Mouse (Mus musculus) telencephalon, adult 2 months (tissue): ENCODE data around the gene Chek2.
"Not testable (repeated sequence)": the region's sequence is repeated elsewhere in the genome, so short reads cannot be mapped to it uniquely, and the experiment has no call there.

Source experiments
- DNase-seq: peaks from one replicate; pipeline ENCODE4 v3.0.0-alpha.2; 2011; ENCODE audit warnings: low read depth, low spot score

Chek2 gene

DNA sequence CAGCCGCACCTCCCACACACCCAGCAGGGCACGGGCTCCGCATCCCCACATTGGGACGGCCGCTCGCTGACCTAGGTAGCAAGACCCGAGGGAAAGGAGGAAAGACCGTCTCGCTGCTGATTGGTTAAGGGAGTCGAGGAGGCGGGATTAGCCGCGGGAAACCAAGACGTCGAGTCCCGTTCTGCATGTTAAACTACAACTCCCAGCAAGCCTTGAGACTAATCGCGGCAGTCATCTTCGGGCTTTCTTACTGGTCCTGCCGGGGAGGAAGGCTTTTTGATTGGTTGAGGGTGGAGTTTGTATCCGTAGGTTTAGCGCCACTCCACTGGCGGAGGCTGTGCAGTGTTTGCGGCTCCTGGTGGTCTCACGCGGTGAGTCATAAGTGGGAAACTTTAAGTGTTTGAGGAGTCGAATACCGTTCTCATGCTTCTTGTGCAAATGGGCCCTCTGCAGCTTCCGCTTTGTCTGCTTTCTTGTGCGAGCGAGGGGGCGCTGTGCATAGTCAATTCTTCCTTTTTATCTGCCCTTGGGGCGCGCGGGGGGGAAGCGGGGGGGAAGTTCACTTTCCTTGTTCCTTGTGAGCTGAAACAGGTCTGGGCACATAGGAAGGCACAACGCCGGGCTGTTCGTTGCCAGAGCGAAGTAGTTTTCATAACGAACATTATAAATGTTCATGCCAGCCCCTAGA is at the start of gene Chek2, which contains the start of gene Hscb:
Gene Chek2, plus strand, starts transcription at position 302 of the 688 bp plus-strand sequence.
Gene Hscb, minus strand, starts transcription at position 100 of the 688 bp plus-strand sequence.
- peak; percentile 98 for DNase-seq

- no peak for DNase-seq
Measured at GRCm38 (mm10) chr5:110794363-110794762, 45.4 kb upstream of the Chek2 start.

GRCm38 (mm10) chr5:110797696-110798095 is 42.1 kb upstream of the Chek2 start:
- DNase-seq = no peak

- no peak for DNase-seq
Measured at GRCm38 (mm10) chr5:110801036-110801624, 38.6 kb upstream of the Chek2 start.

DNA sequence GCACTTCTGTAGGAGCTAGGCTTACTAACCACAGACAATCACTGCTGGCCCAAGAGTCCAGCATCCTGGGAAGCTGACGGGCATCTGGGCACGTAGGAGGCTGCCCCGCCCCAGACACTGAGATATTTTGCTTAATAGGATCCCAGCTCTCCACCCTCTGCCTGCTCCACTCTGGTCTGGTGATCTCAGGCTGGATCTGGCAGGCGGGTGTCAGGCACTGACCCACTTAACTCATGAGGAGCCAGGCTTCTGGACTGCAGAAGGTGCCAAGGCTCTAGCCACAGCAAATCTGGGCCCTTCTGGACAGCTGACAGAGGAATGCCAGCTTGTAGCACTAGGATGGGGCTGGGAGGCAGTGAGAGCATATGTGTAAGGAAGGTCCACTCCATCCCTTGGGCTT is 37.6 kb upstream of the Chek2 start:
- DNase-seq = no peak

DNA sequence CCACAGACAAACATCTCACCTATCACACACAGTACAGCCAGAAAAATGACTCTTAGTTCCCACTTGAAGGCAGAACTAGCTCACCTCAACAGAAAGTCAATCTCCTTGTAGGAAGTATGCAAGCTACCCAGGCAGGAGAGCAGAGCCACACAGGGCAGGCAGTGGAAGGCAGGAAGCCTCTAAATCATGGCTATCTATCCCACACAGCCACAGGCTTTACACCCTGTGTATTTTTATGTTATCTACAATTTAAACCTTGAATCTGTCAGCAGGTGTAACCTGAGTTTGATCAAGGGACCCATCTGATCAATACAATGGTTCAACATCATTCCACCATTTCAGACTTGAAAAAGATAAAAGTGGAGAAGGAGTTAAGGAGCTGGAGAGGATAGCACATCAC is 37.0 kb upstream of the Chek2 start:
- DNase-seq = no peak

- DNase-seq = no peak
Measured at GRCm38 (mm10) chr5:110804012-110804743, 35.6 kb upstream of the Chek2 start.

- no peak for DNase-seq
Measured at GRCm38 (mm10) chr5:110806154-110806553, 33.6 kb upstream of the Chek2 start.

DNA sequence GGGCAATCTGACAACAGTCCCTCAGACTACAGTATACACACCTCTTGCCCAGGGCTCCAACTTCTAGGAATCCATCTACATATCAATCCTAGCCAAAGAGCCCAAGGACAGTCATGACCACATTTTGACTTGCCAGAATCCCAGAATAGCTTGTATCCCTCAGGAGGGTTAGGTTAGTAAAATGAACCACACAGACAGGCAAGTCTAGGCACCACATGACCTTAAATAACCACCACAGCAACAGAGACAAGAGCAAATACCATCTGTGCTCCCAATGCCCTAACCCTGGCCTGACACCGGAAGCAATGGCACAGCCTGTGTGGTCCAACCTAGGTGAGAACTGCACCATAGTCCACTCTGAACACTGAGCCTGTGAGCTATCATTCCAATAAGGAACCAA is 33.1 kb upstream of the Chek2 start:
- DNase-seq = no peak

DNA sequence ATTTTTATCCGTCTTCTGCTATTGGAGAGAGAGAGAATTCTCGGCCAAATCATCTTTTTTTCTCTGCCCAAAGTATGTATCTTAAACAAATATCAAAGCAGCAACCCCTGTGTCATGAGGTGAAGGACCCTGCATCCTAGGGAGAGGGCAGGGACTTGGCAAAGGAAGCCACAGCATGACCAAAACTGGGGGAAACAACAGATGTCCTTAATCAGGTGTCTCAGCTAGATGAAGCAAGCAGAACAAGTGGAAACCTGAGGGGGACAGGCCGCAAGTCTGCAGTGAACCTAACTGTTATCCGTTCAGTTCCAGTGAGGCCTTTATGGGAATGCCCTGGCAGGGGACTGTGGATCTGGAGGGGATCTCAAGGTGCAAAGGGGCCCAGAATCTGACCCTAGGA is 32.3 kb upstream of the Chek2 start:
- DNase-seq = no peak

- DNase-seq = peak; percentile 52
Measured at GRCm38 (mm10) chr5:110808061-110808631, 31.6 kb upstream of the Chek2 start.

DNA sequence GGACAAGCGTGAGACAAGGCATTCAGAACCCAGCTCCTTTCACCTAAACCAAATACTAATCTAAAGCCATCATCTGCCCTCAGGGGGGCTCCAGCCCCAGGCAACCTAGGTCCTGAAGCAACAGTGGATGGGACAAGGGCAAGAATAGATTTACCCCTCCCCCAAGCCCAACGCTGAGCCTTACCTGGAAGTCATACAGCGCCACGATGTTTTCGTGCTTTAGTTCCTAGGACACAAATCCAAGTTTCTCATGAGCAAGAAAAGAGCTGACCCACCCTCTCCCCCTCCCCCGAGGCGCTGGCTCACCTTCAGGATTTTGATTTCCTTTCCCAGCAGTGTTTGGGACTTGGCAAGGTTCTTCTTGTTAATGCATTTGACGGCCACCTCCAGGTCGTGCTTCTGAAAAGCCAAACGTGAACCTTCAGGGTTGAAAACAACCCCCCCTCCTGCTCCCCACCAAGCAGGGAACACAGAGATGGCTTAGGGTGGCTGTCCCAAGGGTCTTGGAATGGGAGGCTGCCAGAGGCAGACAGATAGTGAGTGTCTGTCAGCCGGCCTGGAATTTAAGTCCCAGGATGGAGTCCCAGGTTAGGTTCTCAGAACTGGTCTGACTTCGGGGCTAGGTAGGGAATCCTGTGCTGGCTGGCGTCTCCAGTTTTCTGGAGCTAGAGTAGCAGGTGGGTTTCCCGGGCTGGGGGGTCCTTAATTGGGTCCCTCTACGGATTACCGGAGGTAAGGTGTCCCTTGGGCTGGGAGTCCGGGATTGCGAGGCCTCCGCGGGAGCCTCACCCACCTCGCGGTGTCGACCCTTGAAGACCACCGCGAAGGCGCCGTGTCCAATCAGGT is 30.7 kb upstream of the Chek2 start:
- no peak for DNase-seq

DNA sequence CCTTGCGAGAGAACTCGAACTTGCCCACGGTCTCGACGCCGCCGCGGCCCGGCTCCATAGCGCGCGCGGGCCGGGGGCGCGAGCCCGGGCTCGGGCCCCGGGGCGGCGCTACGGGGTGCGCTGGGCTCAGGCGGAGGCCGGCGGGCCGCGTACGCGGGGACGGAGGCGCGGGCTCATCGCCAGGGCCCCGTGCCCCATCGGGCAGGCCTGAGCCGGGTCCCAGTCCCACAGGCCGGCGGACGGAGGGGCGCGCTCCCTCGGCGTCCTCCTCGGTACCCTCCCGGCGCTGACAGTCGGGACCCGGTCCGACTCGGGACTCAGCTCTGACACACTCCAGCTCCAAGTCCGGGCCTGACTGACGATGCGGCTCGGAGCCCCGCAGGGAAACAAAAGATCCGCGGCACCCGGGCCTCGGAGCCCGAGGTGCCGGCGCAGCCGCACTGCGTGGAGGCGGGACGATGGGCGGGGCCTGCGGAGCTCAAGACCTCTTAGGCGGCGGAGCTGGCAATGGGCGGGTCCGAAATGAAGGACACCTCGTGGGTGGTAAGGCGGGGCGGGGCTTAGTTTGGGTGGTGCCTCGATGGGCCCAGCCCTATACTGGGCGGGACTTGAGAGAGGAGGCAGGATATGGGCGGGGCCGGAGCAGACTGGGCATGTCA is 30.0 kb upstream of the Chek2 start, which contains the start of gene Ulk1:
Gene Ulk1, minus strand, starts transcription at position 431 of the 659 bp plus-strand sequence.
- DNase-seq = peak; percentile 98

DNA sequence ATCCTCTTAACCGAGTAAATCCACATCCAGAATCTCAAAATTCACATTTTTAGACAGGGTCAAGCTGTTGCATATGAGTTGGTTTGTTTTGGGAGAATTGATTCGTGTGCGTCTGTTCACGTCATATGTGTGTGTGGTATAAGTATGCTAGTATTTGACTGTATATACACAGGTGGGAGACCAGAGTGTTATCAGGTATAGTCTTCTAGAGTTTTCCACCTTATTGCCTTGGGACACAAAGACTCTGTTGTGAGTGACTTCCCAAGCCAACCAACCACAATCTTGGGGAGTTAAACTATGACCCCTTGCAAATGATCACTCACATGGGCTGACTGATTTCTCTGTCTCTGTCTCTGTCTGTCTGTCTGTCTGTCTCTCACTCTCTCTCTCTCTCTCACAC is 15.4 kb upstream of the Chek2 start:
- DNase-seq = no peak

DNA sequence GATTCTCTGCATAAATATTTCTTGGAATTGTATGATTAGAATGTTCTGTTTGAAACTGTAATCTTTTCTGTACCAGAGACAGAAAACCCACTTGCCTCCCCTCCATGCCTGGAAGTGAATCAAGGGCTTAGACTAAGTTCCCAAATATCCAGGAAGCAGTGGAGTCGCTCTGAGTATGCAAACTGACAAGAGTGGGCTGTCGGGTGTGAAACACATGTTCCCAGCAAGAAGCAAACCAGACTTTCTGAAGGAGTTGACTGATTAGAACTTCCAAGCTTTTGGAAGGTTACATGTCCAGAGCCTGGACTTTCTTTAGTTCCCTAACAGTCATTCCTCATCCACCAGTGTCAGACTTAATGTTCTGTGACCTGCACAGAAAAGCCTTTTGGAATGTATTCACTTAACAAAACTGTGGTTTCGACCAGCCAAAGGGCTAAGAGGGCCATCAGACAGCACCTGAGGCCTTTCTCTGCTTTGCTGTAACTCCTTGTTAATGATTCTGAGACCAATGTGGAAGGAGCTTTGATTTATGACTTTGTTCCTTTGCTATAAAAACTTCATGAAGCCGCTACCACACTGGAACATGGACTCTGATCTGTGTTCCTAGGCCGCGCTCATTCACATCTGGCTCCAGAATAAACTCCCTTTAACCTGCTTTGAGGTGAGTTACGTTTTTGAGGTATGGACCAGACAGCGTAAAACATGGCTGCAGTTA is 12.8 kb upstream of the Chek2 start:
- peak; percentile 53 for DNase-seq

- DNase-seq = no peak
Measured at GRCm38 (mm10) chr5:110827576-110827975, 12.2 kb upstream of the Chek2 start.

DNA sequence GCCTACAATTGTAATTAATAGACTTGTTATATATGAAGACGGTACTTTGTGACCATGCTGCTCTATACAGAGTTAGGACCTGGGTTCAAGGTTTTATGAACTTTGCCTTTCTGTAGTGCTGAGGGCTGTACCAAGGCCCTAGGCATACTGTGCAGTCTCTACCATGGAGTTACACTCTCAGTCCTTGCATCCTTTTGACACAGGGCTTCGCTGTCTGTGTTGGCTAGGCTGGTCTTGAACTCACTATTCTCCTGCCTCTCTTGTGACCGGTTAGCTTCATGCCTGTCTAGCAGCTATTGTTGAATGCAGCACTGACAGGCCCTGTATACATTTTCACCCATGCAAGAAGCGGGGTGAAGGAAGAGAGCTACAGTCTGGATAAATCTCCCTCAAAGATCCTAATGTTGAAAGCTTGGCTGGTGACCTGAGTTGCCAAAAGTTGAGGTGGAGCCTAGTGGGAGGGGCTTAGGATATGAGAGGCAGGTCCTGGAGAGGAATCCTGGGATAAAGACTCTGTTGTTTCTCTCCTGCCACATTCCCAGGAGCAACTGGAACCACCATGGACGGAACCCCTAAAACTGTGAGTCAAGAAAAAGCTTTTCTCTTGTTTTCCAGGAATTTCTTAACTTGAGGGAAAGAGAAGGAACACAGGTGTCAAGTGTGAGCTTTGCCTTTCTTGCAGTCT is 8.6 kb upstream of the Chek2 start:
- no peak for DNase-seq

DNA sequence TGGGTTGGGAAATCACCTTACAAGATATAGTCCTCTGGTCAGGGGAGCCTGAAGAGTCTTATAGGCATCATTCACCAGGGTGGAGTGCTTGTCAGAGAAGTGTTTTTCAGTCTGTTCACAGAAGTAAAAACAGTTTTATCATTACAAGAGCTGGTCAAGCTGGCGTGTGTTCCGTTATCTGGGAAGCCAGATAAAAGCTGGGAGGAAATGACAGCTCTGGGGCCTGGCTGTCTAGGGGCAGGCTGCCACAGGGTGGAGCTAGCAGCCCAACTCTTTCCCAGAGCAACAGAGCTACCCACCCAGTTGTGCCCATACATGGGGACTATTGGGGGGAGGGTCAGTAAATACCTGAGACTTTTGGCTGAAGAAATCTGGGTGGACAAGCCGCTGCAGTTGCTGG is 3.8 kb upstream of the Chek2 start:
- no peak for DNase-seq

DNA sequence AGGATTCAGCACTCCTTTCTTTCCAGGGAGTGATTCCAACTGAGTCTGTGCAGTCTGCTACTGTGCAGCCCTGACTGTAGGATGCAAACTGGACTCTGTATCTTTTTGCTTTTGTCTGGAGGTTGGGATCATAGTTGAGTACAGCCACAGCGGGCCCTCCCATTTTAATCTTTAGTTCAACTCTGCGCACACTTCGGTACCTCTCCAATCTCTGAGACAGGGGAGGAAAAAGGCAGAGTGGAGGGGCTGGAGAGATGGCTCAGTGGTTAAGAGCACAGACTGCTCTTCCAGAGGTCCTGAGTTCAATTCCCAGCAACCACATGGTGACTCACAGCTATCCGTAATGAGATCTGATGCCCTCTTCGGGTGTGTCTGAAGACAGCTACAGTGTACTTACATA is 1.8 kb upstream of the Chek2 start:
- DNase-seq = not testable (repeated sequence)
